Mouse (Mus musculus) kidney, adult 9 months (tissue): ENCODE results near the gene Gm5485.

Experiments used
- DNase-seq: peaks from one replicate; pipeline ENCODE4 v3.0.0; 2022

The Gm5485 gene

DNA sequence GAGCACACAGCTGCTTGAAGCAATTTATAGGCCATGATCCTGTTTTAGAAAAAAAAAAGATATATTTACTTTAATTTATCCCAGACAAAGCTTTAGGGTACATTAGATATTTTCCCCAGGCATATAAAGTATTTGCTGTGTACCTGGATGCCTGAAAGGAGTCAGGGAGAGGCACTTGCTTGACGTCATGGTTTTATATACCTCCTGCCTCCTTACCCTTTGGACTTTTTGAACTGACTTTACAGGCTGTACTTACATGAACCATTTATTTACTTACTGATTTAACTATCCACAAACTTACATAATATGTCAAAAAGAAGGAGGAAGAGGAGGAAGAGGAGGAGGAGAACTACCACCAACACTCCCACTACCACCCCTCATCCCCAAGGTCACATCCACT lies at the start of gene Gm5485:
Gene Gm5485, minus strand, starts transcription at position 171 of the 400 bp plus-strand sequence.
- DNase-seq = no peak

DNA sequence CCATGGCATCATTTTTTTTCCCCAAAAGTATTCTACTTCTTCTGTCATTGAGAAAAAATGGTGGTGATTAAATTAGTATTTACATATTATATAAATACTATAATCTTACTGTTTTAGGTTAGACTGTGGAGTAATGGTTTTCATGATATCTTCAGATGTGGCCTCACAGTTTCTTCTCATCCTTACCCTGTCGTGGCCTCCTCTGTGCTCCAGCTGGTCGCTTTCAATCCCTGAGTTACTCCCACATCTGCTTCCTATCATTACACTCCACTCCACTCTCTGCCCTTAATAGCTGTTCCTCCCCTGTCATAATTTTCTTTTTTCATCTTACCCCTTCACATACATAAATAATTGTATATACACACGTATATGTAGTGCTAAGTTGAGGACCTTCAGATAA lies 41.0 kb upstream of the Gm5485 start:
- DNase-seq = no peak

DNA sequence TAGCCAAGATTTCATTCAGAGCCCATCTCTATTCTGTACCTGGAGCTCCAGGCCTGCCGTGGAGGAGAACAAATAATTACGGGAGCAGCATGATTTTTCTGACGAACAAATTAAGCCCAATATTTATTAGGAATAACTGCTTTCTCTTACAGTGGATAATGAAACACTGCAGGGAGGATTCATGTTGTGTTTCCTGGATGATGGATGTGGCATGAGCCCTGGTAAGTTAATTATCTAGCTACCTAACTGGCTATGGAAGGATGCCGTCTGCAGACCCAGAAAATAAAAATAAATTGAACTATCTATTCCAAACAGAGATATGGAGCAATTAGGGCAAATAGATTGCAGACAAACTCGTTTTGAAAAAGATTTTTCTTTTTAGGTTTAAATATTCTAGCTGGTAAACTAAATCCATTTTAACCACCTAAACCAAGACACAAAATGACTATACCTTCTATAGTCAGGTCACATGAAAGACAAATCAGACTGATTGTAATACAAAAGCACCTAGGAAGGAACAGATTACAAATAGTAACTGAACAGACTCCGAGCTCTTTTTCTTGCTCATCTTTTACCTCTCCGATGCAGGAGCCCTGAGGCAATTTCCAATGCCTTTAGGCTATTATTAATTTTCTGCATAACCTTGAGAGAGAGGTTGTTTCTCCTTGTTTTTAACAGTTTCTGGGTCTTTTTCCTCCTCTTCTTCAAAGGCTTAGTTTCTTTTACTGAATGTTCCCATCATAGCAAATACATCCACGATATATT lies 34.1 kb upstream of the Gm5485 start:
- DNase-seq = no peak

DNA sequence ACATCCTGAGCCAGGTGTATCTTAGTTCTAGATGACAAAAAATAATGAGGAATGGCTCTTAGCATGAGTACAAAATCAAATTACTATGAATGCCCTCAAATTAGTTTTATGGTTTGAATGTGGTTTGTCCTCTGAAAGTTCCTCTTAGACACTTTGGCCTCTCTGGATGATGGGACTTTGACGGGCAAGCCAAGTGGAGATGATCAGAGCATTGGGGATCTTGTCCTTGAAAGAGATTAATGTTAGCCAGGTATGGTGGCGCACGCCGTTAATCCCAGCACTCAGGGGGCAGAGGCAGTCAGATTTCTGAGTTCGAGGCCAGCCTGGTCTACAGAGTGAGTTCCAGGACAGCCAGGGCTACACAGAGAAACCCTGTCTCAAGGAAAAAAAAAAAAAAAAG lies 32.4 kb upstream of the Gm5485 start:
- no peak for DNase-seq

DNA sequence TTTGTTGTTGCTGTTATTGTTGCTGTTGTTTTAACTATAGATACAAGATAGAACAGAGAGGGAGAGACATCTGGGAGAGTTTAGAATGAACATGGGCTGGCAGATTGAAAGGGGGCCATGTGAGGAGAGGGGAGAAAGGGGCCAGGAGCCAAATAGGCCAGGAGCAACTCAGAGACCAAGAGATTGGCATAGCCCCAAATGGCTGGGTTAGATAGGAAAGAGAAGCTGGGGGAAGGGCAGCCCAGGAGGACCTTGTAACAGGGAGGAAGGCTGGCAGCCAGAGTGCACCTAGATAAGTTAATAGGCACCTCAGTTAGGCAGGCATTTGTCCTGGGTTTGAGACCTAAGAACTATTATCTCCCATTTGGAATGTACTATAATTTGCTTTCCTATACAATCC lies 25.3 kb upstream of the Gm5485 start:
- no peak for DNase-seq

DNA sequence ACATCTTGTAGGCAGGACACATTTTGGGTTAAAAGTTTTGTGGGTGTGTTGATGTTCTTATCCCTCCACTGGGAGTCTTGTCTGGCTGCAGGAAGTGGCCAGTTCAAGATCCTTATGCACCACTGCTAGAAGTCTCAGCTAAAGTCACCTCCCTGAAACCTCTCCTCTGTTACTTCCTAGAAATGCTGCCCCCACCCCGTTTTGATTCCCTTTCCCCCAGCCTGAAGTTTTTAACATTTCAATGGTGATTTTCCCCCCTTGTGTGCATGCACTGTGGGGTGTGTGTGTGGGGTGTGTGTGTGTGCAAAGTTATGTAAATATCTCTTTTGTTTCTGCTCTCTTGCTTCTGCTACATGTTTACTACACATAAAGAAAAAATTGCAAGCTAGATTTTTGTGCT lies 23.2 kb upstream of the Gm5485 start:
- no peak for DNase-seq

DNA sequence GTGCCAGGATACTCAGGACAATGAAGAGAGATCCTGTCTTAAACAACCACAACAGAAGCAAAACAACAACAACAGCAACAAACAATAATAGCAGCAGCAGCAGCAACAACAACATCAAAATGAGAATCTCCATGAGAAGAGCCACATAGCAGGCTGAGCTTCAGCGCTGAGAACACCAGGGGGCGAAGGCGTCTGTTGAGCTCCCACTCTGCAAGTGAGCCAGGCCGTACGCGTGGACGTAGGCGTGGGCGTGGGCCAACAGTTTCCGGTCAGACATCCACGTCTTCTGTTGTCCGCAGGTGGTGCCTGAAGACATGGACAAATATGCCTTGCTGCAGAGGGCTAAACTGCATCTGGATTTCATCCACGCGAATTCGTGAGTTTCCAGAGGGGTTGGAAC lies 18.8 kb upstream of the Gm5485 start, which contains the start of gene Morc1:
Gene Morc1, plus strand, starts transcription at position 211 of the 400 bp plus-strand sequence.
- DNase-seq = no peak

DNA sequence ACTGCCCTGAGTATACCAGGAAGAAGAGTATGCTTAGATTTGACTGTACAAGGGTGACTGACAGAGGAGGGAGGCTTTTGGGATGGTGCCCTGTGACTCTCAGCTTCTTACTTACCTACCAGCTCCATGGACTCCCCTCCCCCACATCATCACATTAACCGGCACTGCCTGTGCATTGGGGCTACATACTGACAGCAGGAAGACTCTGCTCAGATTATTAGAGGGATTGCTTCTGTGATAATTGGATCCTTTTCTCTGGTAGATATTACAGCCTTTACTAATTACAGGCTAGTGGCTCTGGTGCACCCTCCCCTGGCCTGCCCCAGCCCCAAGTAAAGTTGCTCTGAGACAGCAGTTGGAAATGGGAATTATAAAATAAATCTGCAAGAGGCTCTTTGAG lies 17.2 kb upstream of the Gm5485 start:
- no peak for DNase-seq

DNA sequence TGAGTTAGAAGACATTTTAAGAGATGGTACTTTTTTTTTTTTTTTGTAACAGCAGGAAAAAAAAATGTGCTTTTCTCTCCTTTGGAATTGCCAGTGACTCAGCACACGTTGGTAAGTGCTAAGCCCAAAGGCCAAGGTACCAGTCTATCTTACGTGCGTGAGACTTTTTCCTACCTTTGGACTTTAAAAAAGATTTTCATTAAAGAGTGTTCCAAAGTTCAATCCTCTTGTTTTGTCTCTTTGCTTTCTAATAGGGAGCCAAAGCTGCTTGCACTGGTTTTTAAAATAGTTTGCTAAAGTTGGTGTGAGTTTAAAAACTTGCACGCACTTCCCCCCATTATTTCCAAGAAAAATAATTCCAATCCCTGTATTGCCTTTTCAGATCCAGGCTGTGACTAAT lies 11.9 kb upstream of the Gm5485 start:
- DNase-seq = peak; percentile 80

DNA sequence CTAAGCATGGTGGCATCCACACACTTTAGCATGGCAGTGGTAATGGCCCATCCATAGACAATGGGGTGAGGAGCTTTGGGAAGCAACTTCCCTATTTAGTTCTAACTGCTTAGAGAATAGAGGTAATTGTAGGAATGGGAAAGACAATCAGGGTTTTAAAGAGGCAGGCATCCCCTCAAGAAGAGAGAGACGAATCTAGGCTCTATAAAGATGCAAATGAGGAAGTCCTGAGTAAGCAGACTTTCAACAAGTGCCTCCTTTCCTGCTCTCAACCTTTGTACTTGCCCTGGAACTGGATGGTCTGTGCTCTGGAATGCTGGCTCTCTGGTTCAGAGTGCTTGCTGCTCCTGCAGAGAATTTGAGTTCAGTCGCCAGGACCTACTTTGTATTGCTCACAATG lies 10.3 kb upstream of the Gm5485 start:
- DNase-seq = peak; percentile 92

DNA sequence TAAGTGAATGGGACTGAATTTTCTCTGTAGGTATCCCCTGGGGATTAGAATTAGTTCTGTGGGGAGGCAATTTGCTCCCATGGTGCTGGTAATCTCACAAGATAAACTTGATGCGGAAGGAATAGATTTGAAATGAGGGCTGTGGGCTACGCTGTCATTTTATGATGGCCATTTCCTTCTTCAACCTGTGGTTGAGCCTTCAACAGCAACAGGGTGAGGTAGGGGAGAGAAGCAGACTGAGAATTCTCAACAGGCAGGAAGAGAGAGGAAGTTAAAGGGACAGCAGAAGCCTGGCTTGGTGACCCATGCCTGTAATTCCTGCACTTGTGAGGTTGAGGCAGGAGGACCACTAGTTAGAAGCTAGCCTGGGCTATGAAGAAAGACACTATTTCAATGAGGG lies 6.8 kb upstream of the Gm5485 start:
- no peak for DNase-seq

DNA sequence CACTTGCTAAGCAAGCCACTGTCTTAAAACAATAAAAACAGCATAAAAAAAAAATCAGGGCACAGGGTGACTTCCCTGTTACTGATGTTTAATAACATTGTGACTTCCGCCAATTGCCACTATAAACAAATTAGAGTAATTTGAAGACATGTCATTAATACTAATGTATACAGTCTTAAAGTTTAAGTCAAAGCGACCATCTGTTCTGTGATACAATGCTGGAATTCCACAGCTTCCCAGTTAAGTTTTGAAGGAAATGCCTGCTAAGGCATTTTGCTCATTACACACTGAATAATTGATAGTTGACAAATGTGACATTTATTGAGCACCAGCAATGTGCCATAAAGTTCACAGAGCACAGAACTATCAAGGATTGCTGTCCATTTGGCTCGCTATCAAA lies 6.3 kb upstream of the Gm5485 start:
- DNase-seq = no peak

DNA sequence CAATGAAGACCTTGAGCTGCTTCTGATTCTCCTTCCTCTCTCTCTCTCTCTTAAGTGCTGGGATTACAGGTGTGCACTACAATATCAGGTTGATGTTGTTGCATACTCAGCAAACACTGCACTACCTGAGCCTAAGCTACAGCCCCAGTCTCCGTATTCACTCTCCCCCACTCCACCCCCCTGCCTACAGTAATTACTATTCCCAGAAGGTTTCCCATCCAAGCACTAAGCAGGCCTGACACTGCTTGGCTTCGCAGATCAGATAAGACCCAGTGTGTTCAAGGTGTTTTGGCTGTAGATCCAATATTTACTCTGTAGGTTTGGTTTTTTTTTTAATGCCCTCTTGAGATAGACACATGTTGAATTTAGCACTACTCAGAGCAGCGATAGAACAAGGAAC lies 2.1 kb downstream of the Gm5485 start:
- no peak for DNase-seq

DNA sequence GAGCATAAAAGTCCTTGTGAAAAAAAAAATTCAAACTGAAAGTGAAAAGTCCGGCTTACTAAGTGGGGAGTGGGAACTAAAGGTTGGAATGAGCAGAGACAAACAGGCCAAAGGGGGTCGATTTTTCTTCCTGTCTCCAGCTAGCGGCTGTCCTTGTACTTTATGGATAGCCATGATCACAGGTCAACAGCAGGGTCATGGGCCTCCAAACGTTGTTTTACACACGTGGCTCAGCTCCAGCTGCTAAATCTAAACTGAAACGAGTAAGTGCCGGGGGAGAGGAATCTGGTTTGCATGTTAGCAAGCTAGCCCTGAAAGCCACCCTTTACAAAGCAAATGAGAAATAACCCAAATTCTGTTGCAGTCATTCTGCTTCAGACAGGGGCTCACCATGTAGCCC lies 2.6 kb downstream of the Gm5485 start:
- no peak for DNase-seq

DNA sequence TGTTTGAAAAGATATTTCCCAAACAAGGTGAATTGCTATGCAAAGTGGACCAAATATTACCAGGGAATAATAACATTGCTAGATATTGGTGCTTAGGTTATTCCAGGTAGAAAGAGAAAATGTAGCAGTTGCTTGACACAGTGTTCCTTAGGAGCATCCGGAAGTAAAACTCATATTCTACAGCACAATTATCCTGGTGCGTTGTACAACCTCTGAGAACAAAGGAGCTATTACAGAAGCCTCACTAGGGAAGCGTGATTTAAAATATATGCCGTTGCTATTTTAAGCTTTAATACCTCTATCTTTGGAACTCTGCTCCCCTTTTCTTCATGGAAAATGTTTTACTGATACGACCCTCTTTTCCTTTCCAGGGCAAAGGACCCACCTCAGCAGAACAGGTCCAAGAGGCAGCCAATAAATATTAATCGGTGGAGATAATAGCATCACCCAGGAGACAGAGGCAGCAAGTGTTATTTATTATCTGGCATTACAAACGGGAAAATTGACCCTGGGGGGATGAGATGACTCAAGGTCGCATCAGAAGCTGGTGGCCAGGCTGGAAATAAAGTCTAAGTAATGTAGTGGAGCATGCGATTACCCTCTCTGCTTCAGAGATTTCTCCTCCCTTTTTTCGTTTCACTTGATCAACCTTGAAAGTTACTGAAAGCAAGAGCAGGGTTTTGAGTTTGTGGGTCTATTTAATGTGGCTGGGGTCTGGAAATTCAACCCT lies 6.4 kb downstream of the Gm5485 start:
- DNase-seq = peak; percentile 57

DNA sequence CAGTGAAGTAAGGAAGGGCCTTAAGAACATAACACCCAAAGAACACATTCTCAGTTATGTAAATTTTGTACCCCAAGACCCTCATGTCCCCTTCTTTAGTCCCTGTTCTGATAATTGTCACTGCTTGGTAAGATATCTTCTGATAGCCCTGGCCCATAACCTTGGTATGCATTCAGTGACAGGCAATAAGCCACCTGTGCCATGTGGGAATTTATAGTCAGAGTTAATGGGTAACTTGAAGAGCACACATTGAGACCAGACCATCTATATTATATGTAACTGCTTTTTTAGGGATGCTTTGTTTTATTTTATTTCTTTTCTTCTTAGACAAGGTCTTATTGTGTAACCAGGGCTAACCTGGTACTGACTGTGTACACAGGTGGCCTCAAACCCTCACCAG lies 8.2 kb downstream of the Gm5485 start:
- DNase-seq = no peak

DNA sequence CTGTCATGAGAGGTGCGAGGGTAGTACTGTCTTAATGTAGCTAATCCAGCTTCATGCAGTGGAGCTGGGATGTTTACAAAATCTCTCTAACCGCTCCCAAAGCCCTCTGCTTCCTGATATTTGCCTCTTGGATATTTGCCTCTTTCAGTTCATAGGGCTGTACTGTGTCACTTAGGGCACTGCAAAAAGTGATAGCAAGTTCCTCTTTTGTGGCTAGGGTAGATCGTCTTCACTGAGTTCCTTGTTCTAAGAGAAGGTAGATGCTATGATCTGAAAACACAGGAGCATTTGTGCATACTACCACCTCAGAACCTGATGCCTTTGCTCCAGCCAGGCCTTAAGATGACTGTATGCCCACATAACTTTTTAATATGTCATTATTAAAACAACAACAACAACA lies 8.8 kb downstream of the Gm5485 start:
- DNase-seq = no peak

DNA sequence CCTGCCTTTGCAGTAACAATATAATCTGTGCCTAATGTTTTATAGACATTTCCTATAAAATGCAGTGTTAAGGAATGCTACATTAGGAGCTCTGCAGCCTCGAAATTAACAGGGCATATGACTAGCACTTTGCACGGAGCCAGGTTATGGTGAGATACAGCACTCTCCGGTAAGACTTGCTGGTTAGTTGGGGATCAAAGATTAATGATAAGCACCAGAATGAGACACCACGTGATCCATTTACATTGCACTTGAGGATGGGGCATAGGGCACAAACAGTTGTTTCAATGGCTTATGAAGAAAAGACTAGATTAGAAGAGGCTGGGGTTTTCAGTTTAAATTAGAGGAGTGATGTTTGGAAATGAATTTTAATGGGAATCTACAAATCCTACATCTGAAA lies 9.3 kb downstream of the Gm5485 start:
- no peak for DNase-seq

DNA sequence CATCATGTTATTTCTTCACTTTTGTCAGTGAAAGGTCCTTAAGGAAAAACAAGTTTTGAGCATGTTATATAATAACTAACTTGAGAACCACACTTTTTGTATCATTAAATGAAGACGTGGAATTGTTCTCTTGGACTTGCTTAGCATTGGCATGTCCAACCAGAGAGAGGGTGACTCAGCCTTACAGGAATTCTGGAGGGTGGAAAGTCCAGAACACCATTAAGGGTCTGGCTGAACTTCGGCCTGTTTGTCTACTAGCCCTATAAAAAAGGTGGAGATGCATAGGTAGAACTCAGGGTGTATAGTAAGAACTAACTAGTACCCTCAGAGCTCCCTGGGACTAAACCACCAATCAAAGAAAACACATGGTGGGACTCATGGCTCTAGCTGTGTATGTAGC lies 16.9 kb downstream of the Gm5485 start:
- peak; percentile 41 for DNase-seq

DNA sequence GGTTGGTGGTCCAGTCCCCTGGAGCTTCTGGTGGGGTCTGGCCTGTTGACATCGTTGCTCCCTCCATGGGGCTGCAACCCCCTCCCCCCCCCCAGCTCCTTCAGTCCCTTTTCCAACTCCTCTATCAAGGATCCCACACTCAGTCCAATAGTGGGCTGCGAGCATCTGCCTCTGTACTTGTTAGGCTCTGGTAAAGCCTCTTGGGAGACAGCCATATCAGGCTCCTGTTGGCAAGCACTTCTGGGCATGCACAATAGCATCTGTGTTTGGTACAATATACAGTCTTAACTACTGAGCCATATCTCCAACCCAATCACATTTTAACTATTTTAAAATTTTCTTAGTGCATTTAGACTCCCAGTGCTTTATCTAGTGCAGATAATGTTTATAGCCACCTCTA lies 25.2 kb downstream of the Gm5485 start:
- DNase-seq = no peak

DNA sequence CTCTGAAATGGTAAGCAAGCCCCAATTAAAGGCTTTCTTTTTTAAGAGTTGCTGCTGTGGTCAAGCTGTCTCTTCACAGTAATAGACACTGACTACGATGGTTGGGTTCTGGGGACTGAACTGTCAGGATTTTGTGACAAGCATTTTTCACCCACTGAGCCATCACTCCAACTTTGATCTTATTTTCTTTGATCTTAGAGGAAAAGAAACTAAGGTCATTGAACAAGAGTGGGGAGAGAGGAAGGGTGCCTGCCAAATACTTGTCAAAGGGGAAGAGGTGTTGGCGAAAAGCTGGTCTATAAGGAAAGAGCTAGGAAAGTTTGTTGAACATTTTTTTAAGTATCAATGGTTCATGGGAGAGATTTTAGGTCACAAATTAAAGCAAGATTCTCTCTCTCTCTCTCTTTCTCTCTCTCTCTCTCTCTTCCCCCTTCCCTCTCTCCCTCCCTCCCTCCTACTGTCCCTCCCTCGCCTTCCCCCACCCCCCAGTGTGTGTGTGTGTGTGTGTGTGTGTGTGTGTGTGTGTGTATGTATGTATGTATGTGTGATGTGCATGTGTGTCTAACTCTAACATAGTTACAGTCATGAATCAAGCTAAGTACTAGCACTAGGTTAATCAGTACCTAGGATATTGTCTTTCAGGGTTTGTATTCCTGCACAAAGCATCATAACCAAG lies 28.5 kb downstream of the Gm5485 start:
- DNase-seq = no peak

DNA sequence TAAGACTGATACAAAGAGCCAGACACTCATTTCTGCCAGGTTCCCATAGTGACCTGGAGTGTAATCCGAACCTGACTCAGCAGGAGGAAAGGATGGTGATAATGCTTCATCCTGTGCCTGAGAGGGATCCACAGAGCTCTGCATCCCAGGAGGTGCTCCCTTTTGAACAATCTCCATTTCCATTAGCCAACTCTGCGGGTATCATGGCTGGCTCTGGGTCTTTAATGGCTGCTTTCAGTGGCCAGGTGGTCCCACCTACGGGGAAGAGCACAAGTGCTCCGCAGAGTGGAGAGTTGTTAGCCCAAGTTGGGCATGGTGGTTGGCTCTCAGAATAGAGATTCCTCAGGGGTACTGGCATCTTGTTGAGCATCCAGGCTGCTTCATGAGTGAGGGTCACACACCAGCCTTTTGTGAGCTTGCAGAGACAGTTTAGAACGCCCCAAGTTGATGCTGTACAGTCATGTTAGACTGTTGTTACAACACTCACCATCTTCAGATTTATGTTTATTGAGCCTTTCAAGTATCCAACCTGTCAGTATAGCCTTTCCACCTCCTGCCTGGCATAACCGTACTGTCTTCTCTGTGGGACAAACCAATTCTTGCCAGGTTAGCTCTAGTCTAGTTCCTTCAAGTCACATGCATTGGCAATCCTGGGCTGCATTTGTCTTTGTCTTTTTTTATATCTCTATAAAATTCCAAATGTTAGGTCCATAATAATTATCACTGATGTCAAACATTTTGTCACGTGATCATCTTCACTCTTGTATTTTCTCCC lies 38.3 kb downstream of the Gm5485 start:
- DNase-seq = no peak

DNA sequence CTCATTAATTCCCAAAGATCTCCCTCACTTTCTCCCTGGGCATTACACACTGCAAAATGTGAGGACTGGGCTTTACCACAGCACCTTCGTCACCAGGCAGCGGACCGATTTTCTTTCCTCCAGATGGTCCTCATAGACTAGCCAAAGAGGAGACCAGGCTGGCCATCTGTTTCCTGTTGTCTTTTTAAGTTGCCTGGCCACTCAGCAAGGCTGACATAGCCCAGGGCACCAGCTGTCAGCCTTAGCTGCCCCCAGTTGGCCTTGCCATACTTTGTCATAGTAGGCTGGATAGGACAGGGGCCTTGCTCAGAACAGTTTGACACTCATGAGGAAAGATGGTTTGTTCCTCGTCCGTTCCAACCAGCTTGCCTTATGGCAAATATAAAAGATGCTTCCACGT lies 39.8 kb downstream of the Gm5485 start:
- no peak for DNase-seq
